Mouse (Mus musculus): Measurements from ENCODE around the gene Ndst4. TPM values are rescaled to one million over a fixed set of nuclear protein-coding genes. Genes with fewer than 3 reads are reported as not detected.

The Ndst4 gene
- polyA plus RNA-seq, 1 experiment from 2014 or later: 0.63 TPM

DNA sequence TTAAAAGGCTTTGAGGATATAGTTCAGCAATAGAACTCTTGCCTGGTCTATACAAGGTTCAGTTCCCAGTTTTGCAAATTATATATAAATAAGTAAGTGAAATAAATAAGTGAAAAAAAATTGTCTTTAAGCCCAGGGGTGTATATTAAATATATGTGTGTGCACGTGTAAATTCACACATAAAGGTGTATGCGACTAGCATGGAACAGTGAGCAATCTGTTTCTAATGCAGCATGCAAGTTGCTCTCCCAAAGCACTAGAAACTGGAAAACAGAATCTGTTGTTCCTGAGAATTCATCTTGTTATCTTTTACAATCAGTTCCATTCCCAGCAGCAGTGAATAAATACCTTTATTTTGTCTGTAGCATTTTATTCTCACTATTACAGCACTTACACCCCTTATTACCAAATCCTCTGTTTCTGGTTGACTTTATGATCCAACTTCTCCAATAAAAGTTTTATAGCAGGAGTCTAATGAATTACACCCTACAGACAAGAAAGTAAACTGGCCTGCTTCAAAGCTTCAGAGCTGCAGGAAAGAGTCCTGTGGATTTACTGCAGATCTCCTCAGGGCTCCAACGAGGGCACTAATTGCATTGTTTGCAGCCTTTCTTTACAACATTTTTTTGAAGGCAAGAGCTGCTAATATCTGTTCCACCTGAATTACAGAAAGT, 340.7 kb downstream of the Ndst4 start:
- H3K4me2 ChIP-seq (ENCODE audit: low read length): no peak overlapping the region
- no peaks in the 10 kb centered on the region for H3K27me3 ChIP-seq (ENCODE audit: control insufficient read depth, insufficient read depth, low read length)
- ATAC-seq (ENCODE audit: insufficient number of reproducible peaks, insufficient read depth, low FRiP score, low read depth): no peak
- WGBS: 66% methylated on average over 3 of the region's 3 CpGs
- H3K9ac ChIP-seq (ENCODE audit: low read length): no peak overlapping the region
- H3K4me1 ChIP-seq (ENCODE audit: control insufficient read depth in 2 of 2, insufficient read depth in 2 of 2, low read length in 2 of 2): no peaks in the 10 kb centered on the region
- H3K27ac ChIP-seq (replicated peaks in 1 of 2; ENCODE audit: control insufficient read depth in 1 of 2, insufficient read depth in 1 of 2, low read depth in 2 of 2, low read length in 2 of 2): no peak overlapping the region
- H3K36me3 ChIP-seq (ENCODE audit: control insufficient read depth, insufficient read depth, low read length): no peaks in the 10 kb centered on the region
- H3K9me3 ChIP-seq (ENCODE audit: control insufficient read depth, low read length): no peaks in the 10 kb centered on the region
- H3K4me3 ChIP-seq (ENCODE audit: control insufficient read depth in 1 of 2, insufficient read depth in 1 of 2, low read depth in 1 of 2, low read length in 2 of 2): no peak overlapping the region

- Histone ChIP-seq H3K27ac (replicated peaks in 1 of 2; ENCODE audit: control insufficient read depth in 1 of 2, insufficient read depth in 1 of 2, low read depth in 2 of 2, low read length in 2 of 2) (no peak overlapping the region), H3K4me3 (ENCODE audit: control insufficient read depth in 1 of 2, insufficient read depth in 1 of 2, low read depth in 1 of 2, low read length in 2 of 2) (no peak overlapping the region), H3K4me2 (ENCODE audit: low read length) (no peak overlapping the region), H3K36me3 (ENCODE audit: control insufficient read depth, insufficient read depth, low read length) (no peaks in the 10 kb centered on the region), H3K4me1 (ENCODE audit: control insufficient read depth in 2 of 2, insufficient read depth in 2 of 2, low read length in 2 of 2) (no peaks in the 10 kb centered on the region), H3K27me3 (ENCODE audit: control insufficient read depth, insufficient read depth, low read length) (no peaks in the 10 kb centered on the region), H3K9ac (ENCODE audit: low read length) (no peak overlapping the region), H3K9me3 (ENCODE audit: control insufficient read depth, low read length) (no peaks in the 10 kb centered on the region)
- no peak for ATAC-seq (ENCODE audit: insufficient number of reproducible peaks, insufficient read depth, low FRiP score, low read depth)
- 71% methylated on average over 3 of the region's 3 CpGs for WGBS
Observed at GRCm38 (mm10) chr3:125745142-125745496, 341.2 kb downstream of the Ndst4 start.

DNA sequence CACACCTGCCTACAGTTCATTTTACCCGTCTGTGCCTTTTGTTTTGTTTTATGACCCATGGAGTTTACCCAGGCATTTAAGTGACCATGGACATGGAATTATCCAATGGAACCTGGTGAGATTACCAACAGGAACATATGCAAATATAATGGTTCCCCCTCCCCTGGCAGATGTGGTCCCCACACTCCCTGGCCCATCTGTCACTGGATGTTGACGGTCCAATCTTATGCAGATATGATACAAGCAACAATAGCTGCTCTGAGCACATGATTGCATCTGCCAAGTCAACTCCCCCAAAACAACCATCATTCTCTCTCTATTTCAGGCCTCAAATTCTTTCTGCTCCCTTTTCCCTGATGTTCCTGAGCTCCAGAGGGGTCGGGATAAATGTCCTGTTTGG, 342.5 kb downstream of the Ndst4 start:
- Histone ChIP-seq H3K4me2 (ENCODE audit: low read length) (no peak overlapping the region), H3K27me3 (ENCODE audit: control insufficient read depth, insufficient read depth, low read length) (no peaks in the 10 kb centered on the region), H3K4me3 (ENCODE audit: control insufficient read depth in 1 of 2, insufficient read depth in 1 of 2, low read depth in 1 of 2, low read length in 2 of 2) (no peak overlapping the region), H3K27ac (replicated peaks in 1 of 2; ENCODE audit: control insufficient read depth in 1 of 2, insufficient read depth in 1 of 2, low read depth in 2 of 2, low read length in 2 of 2) (no peak overlapping the region), H3K9ac (ENCODE audit: low read length) (no peak overlapping the region), H3K36me3 (ENCODE audit: control insufficient read depth, insufficient read depth, low read length) (no peaks in the 10 kb centered on the region), H3K4me1 (ENCODE audit: control insufficient read depth in 2 of 2, insufficient read depth in 2 of 2, low read length in 2 of 2) (no peaks in the 10 kb centered on the region), H3K9me3 (ENCODE audit: control insufficient read depth, low read length) (no peaks in the 10 kb centered on the region)
- 67% methylated on average over 3 of the region's 3 CpGs for WGBS
- ATAC-seq (ENCODE audit: insufficient number of reproducible peaks, insufficient read depth, low FRiP score, low read depth): no peak

GRCm38 (mm10) chr3:125756911-125757310, 353.0 kb downstream of the Ndst4 start:
- Histone ChIP-seq H3K27ac (replicated peaks in 1 of 2; ENCODE audit: control insufficient read depth in 1 of 2, insufficient read depth in 1 of 2, low read depth in 2 of 2, low read length in 2 of 2) (no peak overlapping the region), H3K4me2 (ENCODE audit: low read length) (no peak overlapping the region), H3K9me3 (ENCODE audit: control insufficient read depth, low read length) (no peaks in the 10 kb centered on the region), H3K4me3 (ENCODE audit: control insufficient read depth in 1 of 2, insufficient read depth in 1 of 2, low read depth in 1 of 2, low read length in 2 of 2) (no peak overlapping the region), H3K9ac (ENCODE audit: low read length) (no peak overlapping the region), H3K27me3 (ENCODE audit: control insufficient read depth, insufficient read depth, low read length) (no peaks in the 10 kb centered on the region), H3K4me1 (ENCODE audit: control insufficient read depth in 2 of 2, insufficient read depth in 2 of 2, low read length in 2 of 2) (peaks cover 0 to 8% of the 10 kb centered on the region in 2 experiments; a peak in 1 of 4 replicates), H3K36me3 (ENCODE audit: control insufficient read depth, insufficient read depth, low read length) (no peaks in the 10 kb centered on the region)
- 64% methylated on average over 1 of the region's 1 CpGs for WGBS
- no peak for ATAC-seq (ENCODE audit: insufficient number of reproducible peaks, insufficient read depth, low FRiP score, low read depth)

- Histone ChIP-seq H3K4me3 (ENCODE audit: control insufficient read depth in 1 of 2, insufficient read depth in 1 of 2, low read depth in 1 of 2, low read length in 2 of 2) (no peak overlapping the region), H3K36me3 (ENCODE audit: control insufficient read depth, insufficient read depth, low read length) (no peaks in the 10 kb centered on the region), H3K27me3 (ENCODE audit: control insufficient read depth, insufficient read depth, low read length) (no peaks in the 10 kb centered on the region), H3K4me1 (ENCODE audit: control insufficient read depth in 2 of 2, insufficient read depth in 2 of 2, low read length in 2 of 2) (peaks cover 0 to 8% of the 10 kb centered on the region in 2 experiments; a peak in 1 of 4 replicates), H3K27ac (replicated peaks in 1 of 2; ENCODE audit: control insufficient read depth in 1 of 2, insufficient read depth in 1 of 2, low read depth in 2 of 2, low read length in 2 of 2) (no peak overlapping the region), H3K4me2 (ENCODE audit: low read length) (no peak overlapping the region), H3K9ac (ENCODE audit: low read length) (no peak overlapping the region), H3K9me3 (ENCODE audit: control insufficient read depth, low read length) (no peaks in the 10 kb centered on the region)
- ATAC-seq (ENCODE audit: insufficient number of reproducible peaks, insufficient read depth, low FRiP score, low read depth): no peak
Observed at GRCm38 (mm10) chr3:125760711-125761110, 356.8 kb downstream of the Ndst4 start.

Data from heart, embryonic 14.5 days (tissue).